Mouse (Mus musculus): ENCODE data around the gene 4930438A08Rik. TPM values are rescaled to one million over a fixed set of nuclear protein-coding genes. Genes with fewer than 3 reads are reported as not detected.
A peak's percentile ranks its signal among the peaks of the same experiment; 100 is the strongest.

The 4930438A08Rik gene
- polyA plus RNA-seq, 1 experiment from 2014 or later: not detected

- H3K4me2 ChIP-seq (ENCODE audit: low read depth, low read length): no peak overlapping the region
- no peaks in the 10 kb centered on the region for H3K36me3 ChIP-seq (ENCODE audit: control insufficient read depth, insufficient read depth, low read length)
- 91% methylated on average over 9 of the region's 9 CpGs for WGBS
- H3K4me3 ChIP-seq (ENCODE audit: low read length): no peak overlapping the region
- H3K4me1 ChIP-seq (ENCODE audit: control insufficient read depth, insufficient read depth, low read length): peaks cover 15% of the 10 kb centered on the region
- H3K9me3 ChIP-seq (ENCODE audit: control insufficient read depth, low read length): no peaks in the 10 kb centered on the region
- no peak for ATAC-seq
- H3K27ac ChIP-seq (ENCODE audit: low read length): no peak overlapping the region
- no peaks in the 10 kb centered on the region for H3K27me3 ChIP-seq (replicated peaks; ENCODE audit: control insufficient read depth, insufficient read depth, low read length)
- no peak overlapping the region for H3K9ac ChIP-seq (ENCODE audit: low read depth, low read length)
These were observed 34.1 kb downstream of the 4930438A08Rik start for GRCm38 (mm10) chr11:58308661-58309060.

DNA sequence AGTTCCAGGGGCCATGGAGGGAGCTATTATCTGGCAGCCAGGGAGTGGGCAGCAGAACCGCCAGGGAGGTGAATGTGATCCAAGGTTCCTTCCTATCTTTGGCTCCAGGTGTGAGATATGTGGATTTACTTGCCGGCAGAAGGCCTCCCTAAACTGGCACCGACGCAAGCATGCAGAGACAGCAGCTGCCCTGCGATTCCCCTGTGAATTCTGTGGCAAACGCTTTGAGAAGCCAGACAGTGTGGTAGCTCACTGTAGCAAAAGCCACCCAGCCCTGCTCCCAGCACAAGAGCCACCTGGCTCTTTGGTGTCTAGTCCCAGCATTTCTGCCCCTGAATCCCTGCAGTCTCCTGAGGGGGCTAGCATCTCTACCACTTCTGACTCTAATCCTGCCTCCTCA, 39.5 kb downstream of the 4930438A08Rik start:
- Histone ChIP-seq H3K4me3 (ENCODE audit: low read length) (no peak overlapping the region), H3K9me3 (ENCODE audit: control insufficient read depth, low read length) (no peaks in the 10 kb centered on the region), H3K36me3 (ENCODE audit: control insufficient read depth, insufficient read depth, low read length) (peaks cover 10% of the 10 kb centered on the region), H3K4me2 (ENCODE audit: low read depth, low read length) (no peak overlapping the region), H3K27ac (ENCODE audit: low read length) (no peak overlapping the region), H3K27me3 (replicated peaks; ENCODE audit: control insufficient read depth, insufficient read depth, low read length) (no peaks in the 10 kb centered on the region), H3K4me1 (ENCODE audit: control insufficient read depth, insufficient read depth, low read length) (no peaks in the 10 kb centered on the region), H3K9ac (ENCODE audit: low read depth, low read length) (no peak overlapping the region)
- ATAC-seq: no peak
- WGBS: 86% methylated on average over 6 of the region's 6 CpGs

DNA sequence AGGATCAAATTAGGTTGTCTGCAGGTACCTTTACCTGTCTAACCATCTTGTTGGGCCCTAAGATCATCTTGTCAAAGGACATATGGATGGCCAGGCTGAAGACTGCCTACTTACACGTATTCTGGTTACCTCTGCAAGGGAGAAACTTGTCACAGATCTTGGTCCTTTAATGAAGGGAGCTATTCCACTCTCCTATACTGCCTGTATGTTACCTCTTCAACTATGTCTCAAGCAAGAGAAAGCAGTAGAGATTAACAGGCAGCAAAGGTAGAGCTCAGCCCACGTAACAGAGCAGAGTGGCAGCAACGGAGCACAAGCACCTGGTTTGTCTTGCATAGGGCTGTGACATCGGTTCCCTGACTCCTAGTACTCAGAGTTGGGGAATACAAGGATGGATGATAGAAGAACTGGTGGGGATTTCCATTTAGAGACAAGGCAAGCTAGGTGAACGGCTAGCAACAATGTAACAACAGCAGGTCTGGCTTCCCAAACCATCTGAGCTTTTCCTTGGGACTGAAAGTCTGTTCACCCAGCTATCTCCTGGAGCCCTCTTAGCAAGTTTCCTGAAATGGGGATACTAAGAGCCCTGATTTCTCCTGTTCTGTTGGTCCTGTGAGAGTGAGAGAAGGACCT, 41.1 kb downstream of the 4930438A08Rik start:
- no peaks in the 10 kb centered on the region for H3K9me3 ChIP-seq (ENCODE audit: control insufficient read depth, low read length)
- H3K4me3 ChIP-seq (ENCODE audit: low read length): no peak overlapping the region
- H3K36me3 ChIP-seq (ENCODE audit: control insufficient read depth, insufficient read depth, low read length): peaks cover 10% of the 10 kb centered on the region
- H3K9ac ChIP-seq (ENCODE audit: low read depth, low read length): no peak overlapping the region
- no peaks in the 10 kb centered on the region for H3K4me1 ChIP-seq (ENCODE audit: control insufficient read depth, insufficient read depth, low read length)
- no peak for ATAC-seq
- H3K27ac ChIP-seq (ENCODE audit: low read length): no peak overlapping the region
- H3K27me3 ChIP-seq (replicated peaks; ENCODE audit: control insufficient read depth, insufficient read depth, low read length): no peaks in the 10 kb centered on the region
- 93% methylated on average over 5 of the region's 5 CpGs for WGBS
- no peak overlapping the region for H3K4me2 ChIP-seq (ENCODE audit: low read depth, low read length)

DNA sequence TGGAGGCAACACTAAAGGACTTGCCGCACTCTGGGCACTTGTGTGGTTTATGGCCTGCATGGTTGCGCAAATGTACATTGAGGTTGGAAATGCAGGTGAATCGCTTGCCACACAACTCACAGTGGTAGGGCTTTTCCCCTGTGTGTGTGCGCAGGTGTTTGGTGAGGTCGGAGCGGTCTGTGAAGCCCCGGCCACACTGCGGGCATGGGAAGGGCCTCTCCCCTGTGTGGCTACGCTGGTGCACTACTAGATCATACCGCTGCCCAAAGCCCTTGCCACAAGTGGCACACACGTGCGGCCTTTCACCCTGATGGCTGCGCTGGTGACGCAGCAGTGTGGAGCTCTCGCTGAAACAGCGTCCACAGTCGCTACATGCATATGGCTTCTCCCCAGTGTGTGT, 41.7 kb downstream of the 4930438A08Rik start:
- Histone ChIP-seq H3K27ac (ENCODE audit: low read length) (no peak overlapping the region), H3K4me1 (ENCODE audit: control insufficient read depth, insufficient read depth, low read length) (peaks cover under 1% of the 10 kb centered on the region; the same call in 1 of the 2 replicates), H3K9ac (ENCODE audit: low read depth, low read length) (no peak overlapping the region), H3K4me3 (ENCODE audit: low read length) (no peak overlapping the region), H3K36me3 (ENCODE audit: control insufficient read depth, insufficient read depth, low read length) (peaks cover 10% of the 10 kb centered on the region), H3K9me3 (ENCODE audit: control insufficient read depth, low read length) (no peaks in the 10 kb centered on the region), H3K4me2 (ENCODE audit: low read depth, low read length) (no peak overlapping the region), H3K27me3 (replicated peaks; ENCODE audit: control insufficient read depth, insufficient read depth, low read length) (no peaks in the 10 kb centered on the region)
- 84% methylated on average over 17 of the region's 17 CpGs for WGBS
- no peak for ATAC-seq

- 71% methylated on average over 28 of the region's 28 CpGs for WGBS
- peaks cover 10% of the 10 kb centered on the region for H3K36me3 ChIP-seq (ENCODE audit: control insufficient read depth, insufficient read depth, low read length)
- H3K27me3 ChIP-seq (replicated peaks; ENCODE audit: control insufficient read depth, insufficient read depth, low read length): no peaks in the 10 kb centered on the region
- no peaks in the 10 kb centered on the region for H3K9me3 ChIP-seq (ENCODE audit: control insufficient read depth, low read length)
- no peak overlapping the region for H3K27ac ChIP-seq (ENCODE audit: low read length)
- no peak overlapping the region for H3K4me3 ChIP-seq (ENCODE audit: low read length)
- no peak overlapping the region for H3K4me2 ChIP-seq (ENCODE audit: low read depth, low read length)
- peaks cover 3% of the 10 kb centered on the region; the same call in 1 of the 2 replicates for H3K4me1 ChIP-seq (ENCODE audit: control insufficient read depth, insufficient read depth, low read length)
- 0 out of 2 replicates have a peak, but pooled peaks have one; percentile 27 for ATAC-seq
- no peak overlapping the region for H3K9ac ChIP-seq (ENCODE audit: low read depth, low read length)
These were observed 42.3 kb downstream of the 4930438A08Rik start for GRCm38 (mm10) chr11:58316768-58317390.

DNA sequence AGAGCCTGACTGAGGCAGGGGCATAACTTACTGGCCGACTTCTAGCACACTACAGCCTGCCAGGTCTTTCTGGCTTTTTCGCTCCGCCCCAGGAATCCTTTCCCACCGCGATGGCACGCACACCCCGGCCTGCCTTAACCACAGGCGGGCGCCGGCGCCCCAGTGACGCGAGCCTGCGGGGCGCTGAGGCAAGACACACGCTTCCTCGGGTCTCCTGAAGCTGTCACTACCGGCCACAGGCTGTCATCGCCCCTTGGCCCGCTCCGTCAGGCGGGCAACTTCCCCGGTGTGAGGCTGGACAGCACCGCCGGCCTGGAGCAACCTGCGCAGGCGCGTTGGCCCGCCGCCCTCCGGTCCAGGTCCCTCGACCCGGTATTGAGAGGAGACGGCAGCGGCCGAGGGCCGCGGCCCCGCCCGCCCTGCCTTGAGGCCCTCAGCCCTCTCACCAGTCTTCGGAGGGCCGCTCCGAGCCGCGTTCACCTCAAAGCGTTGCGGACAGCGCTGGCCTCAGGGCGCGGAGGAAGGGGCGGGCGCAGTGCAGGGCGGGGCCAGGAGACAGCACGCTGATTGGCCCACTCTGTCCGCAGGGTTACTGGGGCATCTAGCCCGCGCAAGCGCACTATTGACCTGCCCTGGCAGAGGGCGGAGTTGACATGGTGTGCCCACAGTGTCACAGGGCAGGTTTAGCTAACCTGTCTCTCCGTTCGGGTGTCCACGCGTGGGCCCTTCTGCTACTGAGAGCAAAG, 48.4 kb downstream of the 4930438A08Rik start:
- WGBS: under 1% methylated on average over 63 of the region's 63 CpGs

GRCm38 (mm10) chr11:58323570-58324340, 49.2 kb downstream of the 4930438A08Rik start:
- H3K4me1 ChIP-seq (ENCODE audit: control insufficient read depth, insufficient read depth, low read length): peaks cover 9% of the 10 kb centered on the region
- WGBS: 8% methylated on average over 24 of the region's 24 CpGs
- H3K36me3 ChIP-seq (ENCODE audit: control insufficient read depth, insufficient read depth, low read length): peaks cover 4% of the 10 kb centered on the region; the same call in 1 of the 2 replicates
- peak; percentile 25; the same call in 1 of the 2 replicates for ATAC-seq
- H3K9ac ChIP-seq (ENCODE audit: low read depth, low read length): peak overlapping the region; percentile 87
- H3K9me3 ChIP-seq (ENCODE audit: control insufficient read depth, low read length): no peaks in the 10 kb centered on the region
- H3K27me3 ChIP-seq (replicated peaks; ENCODE audit: control insufficient read depth, insufficient read depth, low read length): no peaks in the 10 kb centered on the region
- H3K4me3 ChIP-seq (ENCODE audit: low read length): peak overlapping the region; percentile 86
- peak overlapping the region; percentile 91 for H3K4me2 ChIP-seq (ENCODE audit: low read depth, low read length)
- H3K27ac ChIP-seq (ENCODE audit: low read length): peak overlapping the region; percentile 86

More for the DNA sequence above, 48.4 kb downstream of the 4930438A08Rik start:
- H3K9me3 ChIP-seq (ENCODE audit: control insufficient read depth, low read length): no peaks in the 10 kb centered on the region
- peaks cover 4% of the 10 kb centered on the region; the same call in 1 of the 2 replicates for H3K36me3 ChIP-seq (ENCODE audit: control insufficient read depth, insufficient read depth, low read length)
- H3K4me1 ChIP-seq (ENCODE audit: control insufficient read depth, insufficient read depth, low read length): peaks cover 9% of the 10 kb centered on the region
- no peaks in the 10 kb centered on the region for H3K27me3 ChIP-seq (replicated peaks; ENCODE audit: control insufficient read depth, insufficient read depth, low read length)
- peak overlapping the region; percentile 86 for H3K4me3 ChIP-seq (ENCODE audit: low read length)
- peak overlapping the region; percentile 98 for H3K27ac ChIP-seq (ENCODE audit: low read length)
- peak; percentile 99 for ATAC-seq
- H3K9ac ChIP-seq (ENCODE audit: low read depth, low read length): peak overlapping the region; percentile 87
- peak overlapping the region; percentile 91 for H3K4me2 ChIP-seq (ENCODE audit: low read depth, low read length)

DNA sequence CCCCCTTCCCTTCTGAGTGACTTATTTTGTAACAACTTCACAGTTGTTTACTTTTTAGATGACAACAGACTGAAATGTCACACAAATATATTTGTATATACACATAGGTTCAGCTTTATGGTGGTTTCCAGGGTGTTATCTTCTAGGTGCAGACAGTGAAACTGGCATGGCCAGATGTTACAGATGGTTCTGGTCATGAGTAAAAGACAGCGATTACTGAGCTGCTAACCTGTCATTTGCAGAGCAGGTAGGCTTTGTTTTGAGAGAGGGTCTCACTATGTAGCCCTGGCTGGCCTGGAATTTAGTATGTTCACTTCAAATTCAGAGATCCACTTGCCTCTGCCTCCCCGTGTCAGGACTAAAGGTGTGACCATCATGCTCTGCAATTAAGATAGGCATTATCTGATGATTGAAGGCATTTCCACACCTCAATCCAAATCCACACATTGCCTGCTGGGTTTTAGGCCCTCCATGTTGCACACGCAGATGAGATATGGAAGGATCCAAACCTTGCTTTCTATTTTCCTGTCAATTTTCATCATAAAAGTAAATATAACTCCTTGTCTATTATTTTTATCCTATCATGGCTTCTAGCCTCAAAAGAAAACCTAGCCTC, 50.1 kb downstream of the 4930438A08Rik start:
- H3K4me2 ChIP-seq (ENCODE audit: low read depth, low read length): no peak overlapping the region
- no peak for ATAC-seq
- no peak overlapping the region for H3K9ac ChIP-seq (ENCODE audit: low read depth, low read length)
- H3K27me3 ChIP-seq (replicated peaks; ENCODE audit: control insufficient read depth, insufficient read depth, low read length): no peaks in the 10 kb centered on the region
- H3K9me3 ChIP-seq (ENCODE audit: control insufficient read depth, low read length): no peaks in the 10 kb centered on the region
- peaks cover 14% of the 10 kb centered on the region for H3K4me1 ChIP-seq (ENCODE audit: control insufficient read depth, insufficient read depth, low read length)
- peaks cover 4% of the 10 kb centered on the region; the same call in 1 of the 2 replicates for H3K36me3 ChIP-seq (ENCODE audit: control insufficient read depth, insufficient read depth, low read length)
- 68% methylated on average over 3 of the region's 3 CpGs for WGBS
- no peak overlapping the region for H3K27ac ChIP-seq (ENCODE audit: low read length)
- no peak overlapping the region for H3K4me3 ChIP-seq (ENCODE audit: low read length)
